Mouse (Mus musculus) yolk sac, embryonic 10.5 days (tissue): Measurements from ENCODE around the gene Tmem74b.

Experiments used
- DNase-seq: peaks from one replicate; pipeline ENCODE4 v3.0.0-alpha.2; 2017; ENCODE audit warnings: low spot score

The Tmem74b gene

DNA sequence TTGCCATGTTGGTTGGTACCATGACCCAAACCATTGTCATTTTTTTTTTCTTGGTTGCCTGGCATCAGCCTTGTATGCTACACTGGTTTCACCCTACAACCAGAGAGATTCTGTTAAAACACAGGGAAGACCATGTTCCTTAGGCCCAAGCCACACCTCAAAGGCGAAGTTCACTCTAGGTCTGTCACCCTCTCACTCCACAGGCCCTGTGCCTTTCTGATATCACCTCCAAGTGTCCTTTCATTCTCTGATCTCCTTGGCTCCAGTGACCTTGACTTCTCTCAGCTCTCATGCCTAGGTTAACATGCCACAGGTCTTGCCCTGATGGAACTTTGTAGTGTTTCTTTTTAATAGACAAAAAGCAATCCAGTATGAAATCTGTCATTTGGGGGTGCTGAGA is 40.3 kb downstream of the Tmem74b start:
- no peak for DNase-seq

DNA sequence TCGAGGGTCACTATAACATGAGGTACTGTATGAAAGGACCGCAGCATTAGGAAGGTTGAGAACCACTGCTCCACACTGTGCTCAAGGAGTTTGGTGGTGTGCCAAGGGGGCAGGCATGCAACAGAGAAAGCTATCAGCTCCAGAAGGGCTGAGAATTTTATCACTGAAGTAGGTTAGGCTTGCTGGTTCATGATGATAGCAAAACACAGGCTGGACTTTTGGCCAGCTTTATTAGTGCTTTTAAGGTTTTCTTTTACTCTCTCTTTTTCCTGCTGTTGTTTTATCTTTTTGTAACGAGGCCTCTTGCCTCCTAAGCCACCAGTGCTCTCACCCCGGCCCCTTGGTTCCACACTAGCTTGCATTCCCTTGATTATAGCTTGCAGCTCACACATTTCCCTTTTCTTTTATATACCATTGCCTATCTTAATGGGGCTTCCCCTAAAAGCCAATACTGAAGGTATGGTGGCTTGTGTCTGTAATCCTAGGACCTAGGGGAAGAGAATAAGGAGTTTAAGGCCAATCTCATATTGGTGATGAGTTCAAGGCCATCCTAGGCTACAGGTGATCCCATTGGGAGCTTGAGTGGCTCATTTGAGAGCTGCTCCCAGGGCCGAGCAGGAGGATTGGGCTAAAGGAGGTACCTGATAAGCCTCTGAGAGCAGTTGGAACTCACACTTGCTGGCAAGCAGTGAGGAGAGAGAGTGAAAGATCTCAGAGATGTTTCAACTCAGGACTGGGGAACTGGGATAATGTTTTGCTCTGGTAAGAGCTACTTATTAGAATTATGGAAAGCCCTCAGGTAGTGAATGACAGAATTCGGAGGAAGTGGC is 41.3 kb downstream of the Tmem74b start:
- DNase-seq, result no peak

DNA sequence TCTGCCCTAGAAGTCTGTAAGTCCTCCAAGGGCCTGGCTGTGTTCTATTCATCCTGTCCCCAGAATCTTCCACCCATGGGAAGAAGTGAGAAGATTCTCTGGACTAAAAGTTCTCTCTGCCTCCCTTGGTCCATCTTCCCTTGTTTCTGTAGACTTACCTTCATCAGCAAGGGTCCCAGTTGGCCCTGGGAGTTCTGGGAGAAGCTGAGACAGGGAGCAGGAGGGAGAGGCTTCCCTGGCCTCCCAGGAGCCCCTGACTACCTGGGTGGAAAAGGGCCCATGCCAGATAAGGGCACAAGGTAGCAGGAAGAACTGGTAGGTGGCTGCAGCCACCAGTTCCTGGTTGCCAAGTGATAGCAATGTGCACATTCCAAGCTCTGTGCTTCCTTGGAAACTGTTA is 42.0 kb downstream of the Tmem74b start, which contains the start of gene Psmf1:
Psmf1 (minus strand) TSS at position 342 of the 400 bp plus-strand sequence.
- DNase-seq, result no peak

DNA sequence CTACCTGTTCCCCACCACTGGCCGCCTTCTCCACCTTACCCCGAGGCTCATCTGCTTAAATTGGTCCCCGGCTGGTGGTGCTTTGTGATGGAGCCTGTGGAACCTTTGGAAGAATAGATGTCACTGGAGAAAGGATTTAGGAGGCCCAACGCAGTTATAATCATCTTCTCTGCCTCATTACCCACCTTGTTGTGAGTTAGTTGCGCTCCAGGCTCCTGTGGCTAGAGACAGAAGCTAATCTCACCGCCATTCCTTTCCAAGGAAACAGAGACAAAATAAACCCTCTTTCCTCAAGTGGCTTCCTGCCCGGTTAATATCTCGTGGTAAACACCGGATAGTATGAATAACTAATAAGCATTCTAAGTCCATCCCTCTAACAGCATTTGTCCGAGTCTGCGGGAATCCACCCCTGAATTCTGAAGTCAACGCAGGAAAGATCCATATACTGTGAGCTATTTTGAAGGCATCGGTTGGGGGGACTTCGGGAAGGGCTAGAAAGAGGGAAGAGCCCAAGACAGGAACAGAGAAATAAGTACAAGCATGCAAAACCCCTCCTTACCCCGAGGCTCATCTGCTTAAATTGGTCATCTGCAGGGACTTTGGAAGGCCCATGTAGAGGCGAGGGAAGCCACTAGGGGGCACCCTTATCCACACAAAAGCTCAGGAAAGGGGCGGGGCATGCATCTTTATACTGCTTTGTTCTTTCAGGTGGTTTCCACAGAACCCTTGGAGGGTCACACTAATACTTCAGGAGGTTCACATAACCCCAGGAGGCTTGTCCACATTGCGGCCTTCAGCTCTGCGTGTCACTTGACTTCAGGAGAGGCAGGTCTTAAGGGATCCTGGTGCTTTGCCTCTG is 46.3 kb downstream of the Tmem74b start:
- DNase-seq, result peak; percentile 53

DNA sequence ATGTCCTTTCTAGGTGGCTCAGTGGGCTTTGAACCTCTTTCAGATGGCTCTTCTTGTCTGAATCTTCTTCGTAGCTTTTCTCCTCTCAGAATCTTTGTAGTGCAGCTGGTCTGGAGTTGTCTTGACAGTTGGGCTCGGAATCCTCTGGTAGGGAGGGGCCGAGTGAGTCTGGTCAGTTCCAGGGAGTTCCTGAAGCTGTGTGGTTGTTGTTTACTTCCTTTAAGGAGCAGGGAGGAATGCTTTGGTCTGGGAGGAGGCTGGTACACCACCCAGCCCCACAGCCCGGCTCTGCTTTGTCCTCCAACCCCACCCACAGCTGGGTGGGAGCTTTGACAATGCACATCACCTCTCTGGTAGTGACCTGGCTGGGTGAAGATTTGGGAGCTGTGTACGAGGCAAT is 49.5 kb downstream of the Tmem74b start:
- DNase-seq, result no peak

DNA sequence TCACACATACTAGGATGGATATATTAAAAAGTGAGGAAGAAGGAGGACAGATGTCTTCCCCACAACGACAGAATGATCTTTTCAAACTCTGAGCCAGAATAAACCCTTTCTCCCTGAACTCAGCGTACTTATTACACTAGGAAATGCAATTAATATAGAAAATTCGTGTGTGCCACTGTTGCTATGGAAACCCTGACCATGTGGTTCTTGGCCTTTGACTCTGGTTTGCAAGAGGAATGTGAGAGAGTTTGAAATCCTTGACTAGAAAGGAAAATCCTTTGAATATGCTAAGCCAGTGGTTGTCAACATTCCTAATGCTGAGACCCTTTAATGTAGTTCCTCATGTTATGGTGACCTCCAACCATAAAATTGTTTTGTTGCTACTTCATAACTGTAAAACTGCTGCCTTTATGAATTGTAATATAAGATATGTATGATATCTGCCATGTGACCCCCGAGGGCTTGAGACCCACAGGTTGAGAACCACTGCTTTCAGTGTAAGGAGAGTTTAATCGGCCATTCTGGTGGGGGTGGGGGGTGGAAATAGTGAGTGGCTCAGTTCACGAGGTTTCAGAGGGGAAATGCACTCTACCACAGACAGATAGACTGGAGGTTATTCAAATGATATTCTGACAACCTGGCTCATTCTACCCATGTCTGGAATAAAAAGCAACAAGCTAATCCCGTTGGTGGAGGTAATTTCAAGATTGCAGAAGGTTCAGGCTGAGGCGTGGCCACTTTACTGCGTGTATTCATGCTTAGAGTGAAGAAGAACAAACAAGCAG is 54.7 kb downstream of the Tmem74b start:
- no peak for DNase-seq

DNA sequence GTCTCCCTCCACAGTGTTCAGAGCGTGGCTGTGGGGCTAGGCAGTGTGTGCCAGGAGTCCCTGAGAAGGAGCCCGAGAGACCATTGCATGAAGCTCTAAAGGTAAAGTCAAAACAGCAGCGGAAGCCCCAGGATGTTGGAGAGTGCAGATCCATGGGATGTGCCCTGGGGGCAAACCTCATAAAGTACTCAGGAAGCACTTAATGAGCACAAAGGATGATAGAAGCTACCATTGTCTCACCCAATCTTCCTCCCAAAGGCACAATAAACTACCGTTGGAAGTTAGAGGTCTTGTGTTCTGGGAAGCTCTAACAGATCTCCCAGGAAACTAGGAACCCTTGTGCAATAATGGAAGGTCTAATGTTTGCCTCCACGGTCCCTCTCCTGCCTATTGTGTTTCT is 55.6 kb downstream of the Tmem74b start:
- no peak for DNase-seq

DNA sequence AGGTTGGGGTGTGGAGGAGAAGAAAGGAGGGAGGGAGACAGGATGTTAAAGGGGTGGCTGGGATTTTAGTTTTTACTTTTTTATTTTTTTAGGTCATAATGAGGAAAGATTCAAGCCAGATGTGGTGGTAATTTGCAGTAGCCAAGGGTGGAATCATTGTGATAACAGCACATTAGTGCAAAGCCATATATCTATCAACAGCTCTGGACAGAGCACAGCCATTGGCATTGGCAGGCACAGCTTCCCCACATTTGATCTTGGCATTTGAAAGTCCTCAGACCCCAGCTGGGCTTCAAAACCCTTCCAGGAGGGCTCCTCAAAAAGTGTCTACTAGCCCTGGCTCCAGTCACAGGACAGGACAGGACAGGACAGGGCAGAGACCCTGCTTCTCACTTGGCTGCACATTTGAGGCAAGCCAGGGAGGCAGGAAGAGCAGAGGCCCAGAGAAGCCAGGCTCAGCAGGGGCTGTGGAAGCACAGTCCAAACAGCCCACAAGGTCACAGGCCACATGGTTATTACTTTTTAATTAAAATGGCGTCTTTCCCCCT is 57.1 kb downstream of the Tmem74b start:
- no peak for DNase-seq
